14 mouse cellular contexts compared by ENCODE assay signal in genomic region chr12:4872983-4873477, GRCm38 (mm10). TPM values are rescaled to one million over a fixed set of nuclear protein-coding genes. Genes with fewer than 3 reads are reported as not detected.
DNase-seq lines count a peak whose midpoint lies in the region; ATAC-seq lines count a peak whose summit lies in the region.
"Had no signal": no experiment of that assay in that cellular context is flagged by ENCODE, and none has a peak within 500 bp of the region (broad histone marks: within the 10 kb centered on the region; RNA-seq: fewer than 3 reads in every experiment).

No protein-coding gene starts in this region.

- no peak for DNase-seq in forebrain, embryonic 10.5 days (ENCODE audit: extremely low spot score, low spot score)
- peak; percentile 44 for DNase-seq in spleen, adult 12 weeks (ENCODE audit: low spot score)
- DNase-seq in spleen, adult 18-20 months: no peak
- DNase-seq in retina, postnatal 1 day: no peak
- DNase-seq: cerebellum, postnatal 14 days; forebrain, postnatal 0 days; gastrocnemius, postnatal 14 days; kidney, postnatal 36 days had no signal

- no peak for ATAC-seq in forebrain, embryonic 12.5 days (ENCODE audit: low FRiP score)
- ATAC-seq in liver, embryonic 15.5 days (ENCODE audit: insufficient read depth): peak; percentile 88
- ATAC-seq in stomach, embryonic 15.5 days (ENCODE audit: insufficient read depth, low FRiP score, low read depth): peak; percentile 74; the same call in 1 of the 2 replicates
- no peak for ATAC-seq in neural tube, embryonic 15.5 days (ENCODE audit: low FRiP score)

- H3K36me3 ChIP-seq in forebrain, embryonic 10.5 days (replicated peaks): no peaks in the 10 kb centered on the region
- no peaks in the 10 kb centered on the region for H3K36me3 ChIP-seq in forebrain, embryonic 12.5 days (replicated peaks)
- peaks cover 42% of the 10 kb centered on the region for H3K36me3 ChIP-seq in liver, embryonic 15.5 days (replicated peaks)
- no peaks in the 10 kb centered on the region for H3K36me3 ChIP-seq in stomach, embryonic 15.5 days
- no peaks in the 10 kb centered on the region for H3K36me3 ChIP-seq in neural tube, embryonic 15.5 days
- H3K36me3 ChIP-seq: intestine, embryonic 15.5 days; limb, embryonic 15.5 days had no signal

- peaks cover 25% of the 10 kb centered on the region for H3K27me3 ChIP-seq in forebrain, embryonic 10.5 days (ENCODE audit: poor library complexity, severe bottlenecking)
- H3K27me3 ChIP-seq in forebrain, embryonic 12.5 days: peaks cover 14% of the 10 kb centered on the region
- no peaks in the 10 kb centered on the region for H3K27me3 ChIP-seq in liver, embryonic 15.5 days
- H3K27me3 ChIP-seq in stomach, embryonic 15.5 days (replicated peaks): no peaks in the 10 kb centered on the region
- H3K27me3 ChIP-seq in neural tube, embryonic 15.5 days (replicated peaks): no peaks in the 10 kb centered on the region
- H3K27me3 ChIP-seq: intestine, embryonic 15.5 days had no signal

- H3K27ac ChIP-seq in forebrain, embryonic 10.5 days: 0 out of 2 replicates have a peak overlapping the region, but pooled peaks have one; percentile 15
- no peak overlapping the region for H3K27ac ChIP-seq in forebrain, embryonic 12.5 days
- H3K27ac ChIP-seq in liver, embryonic 15.5 days (replicated peaks): peak overlapping the region; percentile 98
- no peak overlapping the region for H3K27ac ChIP-seq in stomach, embryonic 15.5 days
- H3K27ac ChIP-seq in neural tube, embryonic 15.5 days (replicated peaks): no peak overlapping the region
- H3K27ac ChIP-seq: intestine, embryonic 15.5 days; limb, embryonic 15.5 days had no signal

- H3K9ac ChIP-seq in forebrain, embryonic 12.5 days: no peak overlapping the region
- peak overlapping the region; percentile 77 for H3K9ac ChIP-seq in liver, embryonic 15.5 days
- no peak overlapping the region for H3K9ac ChIP-seq in stomach, embryonic 15.5 days
- H3K9ac ChIP-seq in neural tube, embryonic 15.5 days (replicated peaks): no peak overlapping the region
- H3K9ac ChIP-seq: forebrain, postnatal 0 days; limb, embryonic 15.5 days had no signal

- no peak overlapping the region for H3K4me2 ChIP-seq in forebrain, embryonic 12.5 days
- peak overlapping the region; percentile 79 for H3K4me2 ChIP-seq in liver, embryonic 15.5 days
- H3K4me2 ChIP-seq in stomach, embryonic 15.5 days: no peak overlapping the region
- no peak overlapping the region for H3K4me2 ChIP-seq in neural tube, embryonic 15.5 days

- H3K4me1 ChIP-seq in forebrain, embryonic 10.5 days: peaks cover 11% of the 10 kb centered on the region
- H3K4me1 ChIP-seq in forebrain, embryonic 12.5 days: peaks cover 10% of the 10 kb centered on the region
- peaks cover 57% of the 10 kb centered on the region for H3K4me1 ChIP-seq in liver, embryonic 15.5 days (replicated peaks)
- peaks cover 12% of the 10 kb centered on the region for H3K4me1 ChIP-seq in stomach, embryonic 15.5 days
- peaks cover 12% of the 10 kb centered on the region for H3K4me1 ChIP-seq in neural tube, embryonic 15.5 days

- 78% methylated on average over 5 of the region's 5 CpGs for WGBS in forebrain, embryonic 10.5 days
- 79% methylated on average over 5 of the region's 5 CpGs for WGBS in forebrain, embryonic 12.5 days
- 22% methylated on average over 5 of the region's 5 CpGs for WGBS in liver, embryonic 15.5 days (ENCODE audit: insufficient replicate concordance)
- 63% methylated on average over 5 of the region's 5 CpGs for WGBS in stomach, embryonic 15.5 days
- WGBS in neural tube, embryonic 15.5 days: 69% methylated on average over 5 of the region's 5 CpGs

- no peaks in the 10 kb centered on the region for H3K9me3 ChIP-seq in forebrain, embryonic 10.5 days
- H3K9me3 ChIP-seq in forebrain, embryonic 12.5 days: no peaks in the 10 kb centered on the region
- no peaks in the 10 kb centered on the region for H3K9me3 ChIP-seq in liver, embryonic 15.5 days (replicated peaks)
- no peaks in the 10 kb centered on the region for H3K9me3 ChIP-seq in stomach, embryonic 15.5 days
- no peaks in the 10 kb centered on the region for H3K9me3 ChIP-seq in neural tube, embryonic 15.5 days (replicated peaks)
- H3K9me3 ChIP-seq: intestine, embryonic 15.5 days; limb, embryonic 15.5 days had no signal

- no peak overlapping the region for H3K4me3 ChIP-seq in forebrain, embryonic 10.5 days
- no peak overlapping the region for H3K4me3 ChIP-seq in forebrain, embryonic 12.5 days (replicated peaks)
- peak overlapping the region; percentile 63 for H3K4me3 ChIP-seq in liver, embryonic 15.5 days (replicated peaks)
- 0 out of 2 replicates have a peak overlapping the region, but pooled peaks have one; percentile 38 for H3K4me3 ChIP-seq in stomach, embryonic 15.5 days (replicated peaks)
- no peak overlapping the region for H3K4me3 ChIP-seq in neural tube, embryonic 15.5 days (replicated peaks)
- H3K4me3 ChIP-seq: intestine, embryonic 15.5 days had no signal

RNA-seq across cellular contexts. Expression of gene Mfsd2b, which starts 1.1 kb away (rescaled TPM):
- 3.7 and 4.8 TPM in 2 replicates for polyA plus RNA-seq in forebrain, embryonic 10.5 days (2016; fragmentation: Nextera tagmentation; extraction: Ambion mirVana)
- polyA plus RNA-seq in forebrain, embryonic 12.5 days (2016; fragmentation: Nextera tagmentation; extraction: Ambion mirVana): 2.0 and 2.5 TPM in 2 replicates
- polyA plus RNA-seq in liver, embryonic 15.5 days (2015; fragmentation: Nextera tagmentation; extraction: Ambion mirVana): 62.9 and 69.5 TPM in 2 replicates
- 2.9 and 5.0 TPM in 2 replicates for polyA plus RNA-seq in stomach, embryonic 15.5 days (2015; fragmentation: Nextera tagmentation; extraction: Ambion mirVana)
- polyA plus RNA-seq in neural tube, embryonic 15.5 days (2015; fragmentation: Nextera tagmentation; extraction: Ambion mirVana): 1.9 and 2.2 TPM in 2 replicates

RNA-seq across cellular contexts. Expression of gene Wdcp, which starts 29.9 kb away (rescaled TPM):
- 28.6 and 29.3 TPM in 2 replicates for polyA plus RNA-seq in forebrain, embryonic 10.5 days (2016; fragmentation: Nextera tagmentation; extraction: Ambion mirVana)
- polyA plus RNA-seq in forebrain, embryonic 12.5 days (2016; fragmentation: Nextera tagmentation; extraction: Ambion mirVana): 19.0 and 20.5 TPM in 2 replicates
- 8.2 and 9.4 TPM in 2 replicates for polyA plus RNA-seq in liver, embryonic 15.5 days (2015; fragmentation: Nextera tagmentation; extraction: Ambion mirVana)
- 14.8 and 14.9 TPM in 2 replicates for polyA plus RNA-seq in stomach, embryonic 15.5 days (2015; fragmentation: Nextera tagmentation; extraction: Ambion mirVana)
- polyA plus RNA-seq in neural tube, embryonic 15.5 days (2015; fragmentation: Nextera tagmentation; extraction: Ambion mirVana): 15.2 and 15.7 TPM in 2 replicates

RNA-seq across cellular contexts. Expression of gene Fkbp1b, which starts 31.6 kb away (rescaled TPM):
- polyA plus RNA-seq in forebrain, embryonic 10.5 days (2016; fragmentation: Nextera tagmentation; extraction: Ambion mirVana): 4.3 and 6.2 TPM in 2 replicates
- polyA plus RNA-seq in forebrain, embryonic 12.5 days (2016; fragmentation: Nextera tagmentation; extraction: Ambion mirVana): 6.6 and 6.9 TPM in 2 replicates
- polyA plus RNA-seq in liver, embryonic 15.5 days (2015; fragmentation: Nextera tagmentation; extraction: Ambion mirVana): 3.2 and 3.6 TPM in 2 replicates
- polyA plus RNA-seq in stomach, embryonic 15.5 days (2015; fragmentation: Nextera tagmentation; extraction: Ambion mirVana): 12.0 and 12.5 TPM in 2 replicates
- 77.9 and 98.3 TPM in 2 replicates for polyA plus RNA-seq in neural tube, embryonic 15.5 days (2015; fragmentation: Nextera tagmentation; extraction: Ambion mirVana)

RNA-seq across cellular contexts. Expression of gene Ubxn2a, which starts 34.5 kb away (rescaled TPM):
- polyA plus RNA-seq in forebrain, embryonic 10.5 days (2016; fragmentation: Nextera tagmentation; extraction: Ambion mirVana): 22.1 and 25.4 TPM in 2 replicates
- 38.3 and 43.3 TPM in 2 replicates for polyA plus RNA-seq in forebrain, embryonic 12.5 days (2016; fragmentation: Nextera tagmentation; extraction: Ambion mirVana)
- 24.9 and 26.9 TPM in 2 replicates for polyA plus RNA-seq in liver, embryonic 15.5 days (2015; fragmentation: Nextera tagmentation; extraction: Ambion mirVana)
- polyA plus RNA-seq in stomach, embryonic 15.5 days (2015; fragmentation: Nextera tagmentation; extraction: Ambion mirVana): 31.6 and 32.3 TPM in 2 replicates
- polyA plus RNA-seq in neural tube, embryonic 15.5 days (2015; fragmentation: Nextera tagmentation; extraction: Ambion mirVana): 45.4 and 51.6 TPM in 2 replicates

RNA-seq across cellular contexts. Expression of gene Atad2b, which starts 44.1 kb away (rescaled TPM):
- polyA plus RNA-seq in forebrain, embryonic 10.5 days (2016; fragmentation: Nextera tagmentation; extraction: Ambion mirVana): 11.3 and 12.7 TPM in 2 replicates
- polyA plus RNA-seq in forebrain, embryonic 12.5 days (2016; fragmentation: Nextera tagmentation; extraction: Ambion mirVana): 24.0 and 24.9 TPM in 2 replicates
- 5.0 and 6.0 TPM in 2 replicates for polyA plus RNA-seq in liver, embryonic 15.5 days (2015; fragmentation: Nextera tagmentation; extraction: Ambion mirVana)
- polyA plus RNA-seq in stomach, embryonic 15.5 days (2015; fragmentation: Nextera tagmentation; extraction: Ambion mirVana): 9.3 and 10.8 TPM in 2 replicates
- 8.3 and 8.5 TPM in 2 replicates for polyA plus RNA-seq in neural tube, embryonic 15.5 days (2015; fragmentation: Nextera tagmentation; extraction: Ambion mirVana)

Comparison
In these comparisons a context has a peak if more than half of its experiments do, and no peak if none do; other contexts are left out.
1. H3K27ac ChIP-seq: peak in forebrain, embryonic 10.5 days (single experiment) and liver, embryonic 15.5 days (single experiment); none in forebrain, embryonic 12.5 days (single experiment), stomach, embryonic 15.5 days (single experiment) and neural tube, embryonic 15.5 days (single experiment).
2. H3K4me3 ChIP-seq: peak in liver, embryonic 15.5 days (single experiment) and stomach, embryonic 15.5 days (single experiment); none in forebrain, embryonic 10.5 days (single experiment), forebrain, embryonic 12.5 days (single experiment) and neural tube, embryonic 15.5 days (single experiment).
3. ATAC-seq: peak in liver, embryonic 15.5 days (single experiment) and stomach, embryonic 15.5 days (single experiment); none in forebrain, embryonic 12.5 days (single experiment) and neural tube, embryonic 15.5 days (single experiment).
4. RNA of gene Mfsd2b, which starts 1.1 kb away (polyA plus RNA-seq): 62.9 to 69.5 TPM in liver, embryonic 15.5 days; 2.9 to 5.0 TPM in stomach, embryonic 15.5 days, 3.7 to 4.8 TPM in forebrain, embryonic 10.5 days, 2.0 to 2.5 TPM in forebrain, embryonic 12.5 days and 1.9 to 2.2 TPM in neural tube, embryonic 15.5 days; every median in the first group is over 10 times any median in the second.